Mouse (Mus musculus): ENCODE measurements around the gene Tacr2. TPM values are rescaled to one million over a fixed set of nuclear protein-coding genes. Genes with fewer than 3 reads are reported as not detected.
A peak's percentile ranks its signal among the peaks of the same experiment; 100 is the strongest.

Gene Tacr2
- polyA plus RNA-seq, 1 experiment from 2014 or later, result 1.4 TPM

- no peaks in the 10 kb centered on the region for H3K27me3 ChIP-seq (ENCODE audit: control insufficient read depth, insufficient read depth, low read length)
Measured at GRCm38 (mm10) chr10:62305090-62305489, 52.9 kb downstream of the Tacr2 start.

DNA sequence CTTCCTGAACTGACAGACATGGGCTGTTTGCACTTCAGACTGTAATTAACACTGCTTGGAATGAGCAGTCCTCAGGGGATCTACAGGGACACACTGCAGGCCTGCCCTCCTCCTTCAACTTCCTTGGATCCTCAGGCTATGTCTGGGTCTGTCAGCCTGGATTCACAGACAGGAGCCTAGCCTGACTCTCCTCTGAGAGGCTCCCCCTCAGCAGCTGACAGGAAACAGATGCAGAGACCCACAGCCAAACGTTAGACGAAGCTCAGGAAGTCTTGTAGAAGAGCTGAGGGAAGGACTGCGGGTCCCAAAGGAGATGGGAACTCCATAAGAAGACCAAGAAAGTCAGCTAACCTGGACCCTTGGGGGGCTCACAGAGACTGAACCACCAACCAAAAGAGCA, 54.2 kb downstream of the Tacr2 start:
- H3K9me3 ChIP-seq (replicated peaks; ENCODE audit: control insufficient read depth, low read length), result no peaks in the 10 kb centered on the region
- peak overlapping the region; percentile 47; the same call in 1 of the 2 replicates for H3K27ac ChIP-seq (ENCODE audit: low read length)
- no peaks in the 10 kb centered on the region for H3K27me3 ChIP-seq (ENCODE audit: control insufficient read depth, insufficient read depth, low read length)
- no peak overlapping the region for H3K4me2 ChIP-seq (ENCODE audit: low read depth, low read length)
- H3K9ac ChIP-seq (ENCODE audit: low read length), result no peak overlapping the region
- no peak overlapping the region for H3K4me3 ChIP-seq (replicated peaks; ENCODE audit: low read length)
- ATAC-seq (ENCODE audit: insufficient read depth, low FRiP score), result peak; percentile 52; the same call in 1 of the 2 replicates
- H3K4me1 ChIP-seq (ENCODE audit: control insufficient read depth, insufficient read depth, low read length), result peaks cover 3% of the 10 kb centered on the region; the same call in 1 of the 2 replicates
- WGBS, result 53% methylated on average over 3 of the region's 3 CpGs
- H3K36me3 ChIP-seq (ENCODE audit: control insufficient read depth, insufficient read depth, low read length), result no peaks in the 10 kb centered on the region

More at GRCm38 (mm10) chr10:62305090-62305489, 52.9 kb downstream of the Tacr2 start:
- no peak for ATAC-seq (ENCODE audit: insufficient read depth, low FRiP score)
- Histone ChIP-seq H3K4me3 (replicated peaks; ENCODE audit: low read length) (no peak overlapping the region), H3K4me2 (ENCODE audit: low read depth, low read length) (no peak overlapping the region), H3K9me3 (replicated peaks; ENCODE audit: control insufficient read depth, low read length) (no peaks in the 10 kb centered on the region), H3K4me1 (ENCODE audit: control insufficient read depth, insufficient read depth, low read length) (no peaks in the 10 kb centered on the region), H3K27ac (ENCODE audit: low read length) (no peak overlapping the region), H3K36me3 (ENCODE audit: control insufficient read depth, insufficient read depth, low read length) (no peaks in the 10 kb centered on the region), H3K9ac (ENCODE audit: low read length) (no peak overlapping the region)
- WGBS, result 80% methylated on average over 6 of the region's 6 CpGs

DNA sequence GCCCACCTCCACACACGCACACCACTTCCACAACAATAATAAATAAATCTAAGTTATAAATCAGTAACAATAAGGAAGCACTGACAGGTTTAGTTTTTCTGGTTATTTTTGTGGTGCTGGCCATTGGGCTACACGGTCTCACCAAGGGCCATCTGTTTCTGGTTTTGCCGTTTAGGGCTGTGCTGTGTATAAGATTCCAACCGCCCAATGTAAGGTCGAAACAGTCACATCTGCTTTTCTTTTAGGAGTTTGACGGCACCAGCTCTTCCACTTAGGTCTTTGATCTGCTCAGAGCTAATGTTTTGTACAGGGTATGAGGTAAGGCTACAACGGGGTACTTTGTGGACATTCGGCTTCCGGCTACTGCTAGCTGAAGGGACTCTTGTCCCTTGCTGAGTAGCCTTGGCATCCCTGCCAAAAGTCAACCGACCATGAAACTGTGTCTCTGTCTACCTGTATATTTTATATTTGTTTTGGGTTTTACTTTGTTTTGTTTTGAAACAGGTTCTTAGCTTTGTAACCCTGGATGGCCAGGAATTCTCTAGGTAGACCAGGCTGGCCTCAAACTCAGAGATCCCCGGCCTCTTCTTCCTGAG, 56.8 kb downstream of the Tacr2 start:
- no peak for ATAC-seq (ENCODE audit: insufficient read depth, low FRiP score)
- Histone ChIP-seq H3K27ac (ENCODE audit: low read length) (no peak overlapping the region), H3K4me1 (ENCODE audit: control insufficient read depth, insufficient read depth, low read length) (peaks cover 11% of the 10 kb centered on the region; the same call in 1 of the 2 replicates), H3K4me2 (ENCODE audit: low read depth, low read length) (no peak overlapping the region), H3K27me3 (ENCODE audit: control insufficient read depth, insufficient read depth, low read length) (no peaks in the 10 kb centered on the region), H3K4me3 (replicated peaks; ENCODE audit: low read length) (no peak overlapping the region), H3K9me3 (replicated peaks; ENCODE audit: control insufficient read depth, low read length) (no peaks in the 10 kb centered on the region), H3K9ac (ENCODE audit: low read length) (no peak overlapping the region), H3K36me3 (ENCODE audit: control insufficient read depth, insufficient read depth, low read length) (no peaks in the 10 kb centered on the region)
- 81% methylated on average over 11 of the region's 11 CpGs for WGBS

DNA sequence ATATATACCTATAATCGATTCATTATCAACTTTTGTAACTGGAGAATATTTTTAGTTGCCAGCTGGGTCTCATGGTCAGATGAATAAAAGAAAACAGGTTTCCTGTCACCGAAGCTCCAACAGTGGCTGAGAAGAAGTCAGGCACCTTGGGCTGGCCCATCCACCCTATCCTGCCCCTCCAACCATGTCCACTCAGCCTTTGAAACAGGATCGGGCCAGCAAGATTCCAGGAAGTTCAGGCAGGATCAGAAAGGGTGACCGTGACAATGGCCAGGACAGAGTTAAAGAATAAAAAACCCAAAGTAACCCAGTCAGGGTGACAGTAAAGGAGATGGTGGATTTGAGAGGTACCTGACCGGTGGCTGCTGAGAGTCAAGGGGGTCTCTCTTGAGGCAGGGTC, 57.4 kb downstream of the Tacr2 start:
- WGBS, result 90% methylated on average over 5 of the region's 5 CpGs

GRCm38 (mm10) chr10:62310259-62311039, 58.2 kb downstream of the Tacr2 start:
- Histone ChIP-seq H3K36me3 (ENCODE audit: control insufficient read depth, insufficient read depth, low read length) (no peaks in the 10 kb centered on the region), H3K4me2 (ENCODE audit: low read depth, low read length) (no peak overlapping the region), H3K27ac (ENCODE audit: low read length) (no peak overlapping the region), H3K27me3 (ENCODE audit: control insufficient read depth, insufficient read depth, low read length) (no peaks in the 10 kb centered on the region), H3K4me1 (ENCODE audit: control insufficient read depth, insufficient read depth, low read length) (peaks cover 11% of the 10 kb centered on the region; the same call in 1 of the 2 replicates), H3K9ac (ENCODE audit: low read length) (no peak overlapping the region), H3K9me3 (replicated peaks; ENCODE audit: control insufficient read depth, low read length) (no peaks in the 10 kb centered on the region), H3K4me3 (replicated peaks; ENCODE audit: low read length) (no peak overlapping the region)
- no peak for ATAC-seq (ENCODE audit: insufficient read depth, low FRiP score)
- WGBS, result 71% methylated on average over 10 of the region's 10 CpGs

More for the DNA sequence above, 57.4 kb downstream of the Tacr2 start:
- Histone ChIP-seq H3K9ac (ENCODE audit: low read length) (no peak overlapping the region), H3K4me2 (ENCODE audit: low read depth, low read length) (no peak overlapping the region), H3K4me1 (ENCODE audit: control insufficient read depth, insufficient read depth, low read length) (peaks cover 11% of the 10 kb centered on the region; the same call in 1 of the 2 replicates), H3K9me3 (replicated peaks; ENCODE audit: control insufficient read depth, low read length) (no peaks in the 10 kb centered on the region), H3K36me3 (ENCODE audit: control insufficient read depth, insufficient read depth, low read length) (no peaks in the 10 kb centered on the region), H3K4me3 (replicated peaks; ENCODE audit: low read length) (no peak overlapping the region), H3K27ac (ENCODE audit: low read length) (no peak overlapping the region), H3K27me3 (ENCODE audit: control insufficient read depth, insufficient read depth, low read length) (no peaks in the 10 kb centered on the region)
- no peak for ATAC-seq (ENCODE audit: insufficient read depth, low FRiP score)

GRCm38 (mm10) chr10:62311464-62311863, 59.2 kb downstream of the Tacr2 start:
- peak overlapping the region; percentile 67 for H3K27ac ChIP-seq (ENCODE audit: low read length)
- WGBS, result 27% methylated on average over 6 of the region's 6 CpGs

DNA sequence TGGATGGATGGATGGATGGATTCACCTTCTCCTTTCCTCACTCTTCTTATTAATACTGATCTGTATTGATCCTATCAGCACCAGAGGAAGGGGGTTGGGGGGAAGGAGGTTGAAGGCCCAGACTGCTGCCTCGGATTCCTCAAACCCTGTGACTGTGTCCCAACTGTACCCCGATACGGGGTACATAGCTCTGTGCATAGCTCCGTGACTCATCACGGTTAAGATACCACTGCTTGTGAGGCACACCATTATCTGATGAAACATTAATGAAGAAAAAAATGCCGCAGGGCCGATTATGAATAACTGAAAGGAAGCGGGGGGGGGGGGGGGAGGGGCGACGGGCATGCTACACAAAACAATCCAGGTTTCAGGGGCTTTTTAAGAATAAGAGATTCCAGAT, 60.9 kb downstream of the Tacr2 start:
- 71% methylated on average over 10 of the region's 10 CpGs for WGBS
- H3K27me3 ChIP-seq (ENCODE audit: control insufficient read depth, insufficient read depth, low read length), result no peaks in the 10 kb centered on the region
- no peaks in the 10 kb centered on the region for H3K36me3 ChIP-seq (ENCODE audit: control insufficient read depth, insufficient read depth, low read length)
- H3K9ac ChIP-seq (ENCODE audit: low read length), result no peak overlapping the region
- no peak overlapping the region for H3K27ac ChIP-seq (ENCODE audit: low read length)
- H3K4me2 ChIP-seq (ENCODE audit: low read depth, low read length), result no peak overlapping the region
- H3K9me3 ChIP-seq (replicated peaks; ENCODE audit: control insufficient read depth, low read length), result no peaks in the 10 kb centered on the region
- ATAC-seq (ENCODE audit: insufficient read depth, low FRiP score), result no peak
- H3K4me3 ChIP-seq (replicated peaks; ENCODE audit: low read length), result no peak overlapping the region
- peaks cover 14% of the 10 kb centered on the region; the same call in 1 of the 2 replicates for H3K4me1 ChIP-seq (ENCODE audit: control insufficient read depth, insufficient read depth, low read length)

More at GRCm38 (mm10) chr10:62311464-62311863, 59.2 kb downstream of the Tacr2 start:
- Histone ChIP-seq H3K4me2 (ENCODE audit: low read depth, low read length) (peak overlapping the region; percentile 26; the same call in 1 of the 2 replicates), H3K9me3 (replicated peaks; ENCODE audit: control insufficient read depth, low read length) (no peaks in the 10 kb centered on the region), H3K27me3 (ENCODE audit: control insufficient read depth, insufficient read depth, low read length) (no peaks in the 10 kb centered on the region), H3K9ac (ENCODE audit: low read length) (peak overlapping the region; percentile 6; the same call in 1 of the 2 replicates), H3K4me3 (replicated peaks; ENCODE audit: low read length) (no peak overlapping the region), H3K4me1 (ENCODE audit: control insufficient read depth, insufficient read depth, low read length) (peaks cover 12% of the 10 kb centered on the region; the same call in 1 of the 2 replicates), H3K36me3 (ENCODE audit: control insufficient read depth, insufficient read depth, low read length) (no peaks in the 10 kb centered on the region)
- ATAC-seq (ENCODE audit: insufficient read depth, low FRiP score), result peak; percentile 27; the same call in 1 of the 2 replicates

GRCm38 (mm10) chr10:62313885-62314424, 61.7 kb downstream of the Tacr2 start:
- no peak; the same call in 1 of the 2 replicates for ATAC-seq (ENCODE audit: insufficient read depth, low FRiP score)
- Histone ChIP-seq H3K4me2 (ENCODE audit: low read depth, low read length) (no peak overlapping the region), H3K4me1 (ENCODE audit: control insufficient read depth, insufficient read depth, low read length) (peaks cover 14% of the 10 kb centered on the region; the same call in 1 of the 2 replicates), H3K27me3 (ENCODE audit: control insufficient read depth, insufficient read depth, low read length) (no peaks in the 10 kb centered on the region), H3K27ac (ENCODE audit: low read length) (no peak overlapping the region), H3K9ac (ENCODE audit: low read length) (no peak overlapping the region), H3K4me3 (replicated peaks; ENCODE audit: low read length) (no peak overlapping the region), H3K36me3 (ENCODE audit: control insufficient read depth, insufficient read depth, low read length) (no peaks in the 10 kb centered on the region), H3K9me3 (replicated peaks; ENCODE audit: control insufficient read depth, low read length) (no peaks in the 10 kb centered on the region)
- 52% methylated on average over 15 of the region's 15 CpGs for WGBS

Data from stomach, embryonic 16.5 days (tissue).